Mouse (Mus musculus): ENCODE results near the gene Pafah1b2.

GRCm38 (mm10) chr9:46033058-46033457, 20.6 kb upstream of the Pafah1b2 start:
- TF ChIP-seq CTCF (IDR thresholded peaks at IDR 0.05), result no peak
- TF ChIP-seq POLR2A (IDR thresholded peaks at IDR 0.05; ENCODE audit: insufficient read depth, low read depth, low read length), result no peak

Data from heart, adult 2 months (tissue).